In genomic region chr5:136961983-136962461, GRCm38 (mm10) we compare ENCODE assay signal across 8 mouse cellular contexts. TPM values are rescaled to one million over a fixed set of nuclear protein-coding genes. Genes with fewer than 3 reads are reported as not detected.
DNase-seq lines count a peak whose midpoint lies in the region; ATAC-seq lines count a peak whose summit lies in the region.

No protein-coding gene starts in this region.

- peak overlapping the region; percentile 85 for H3K4me3 ChIP-seq in hindbrain, embryonic 15.5 days

- peaks cover 20% of the 10 kb centered on the region for H3K4me1 ChIP-seq in hindbrain, embryonic 15.5 days (replicated peaks)

- no peaks in the 10 kb centered on the region for H3K27me3 ChIP-seq in hindbrain, embryonic 15.5 days

- peak; percentile 94 for DNase-seq in R1 (ENCODE audit: low read depth, low spot score)
- peak; percentile 93 to 94 for DNase-seq in cerebellum, postnatal 25 days
- DNase-seq in frontal cortex, postnatal 36 days (ENCODE audit: low spot score in 2 of 2), result peak; percentile 94 to 95
- peak; percentile 84 for DNase-seq in left cerebral cortex, adult 11 months (ENCODE audit: low spot score)
- DNase-seq in lung, postnatal 4 days, result peak; percentile 91 to 92
- peak; percentile 77 for DNase-seq in retina, postnatal 7 days (ENCODE audit: low read depth, low spot score)
- DNase-seq in urinary bladder, adult 2 months (ENCODE audit: low spot score), result peak; percentile 86

- H3K9ac ChIP-seq in hindbrain, embryonic 15.5 days, result peak overlapping the region; percentile 89

- no peaks in the 10 kb centered on the region for H3K9me3 ChIP-seq in hindbrain, embryonic 15.5 days

- H3K4me2 ChIP-seq in hindbrain, embryonic 15.5 days, result peak overlapping the region; percentile 84

- peak overlapping the region; percentile 97 for H3K27ac ChIP-seq in hindbrain, embryonic 15.5 days (replicated peaks)

- H3K36me3 ChIP-seq in hindbrain, embryonic 15.5 days, result peaks cover 20% of the 10 kb centered on the region

- peak; percentile 94 for ATAC-seq in hindbrain, embryonic 15.5 days (ENCODE audit: low FRiP score, low read depth)

- 0% methylated on average over 20 of the region's 20 CpGs for WGBS in hindbrain, embryonic 15.5 days

RNA-seq across cellular contexts. Expression of gene Cldn15, which starts 4.4 kb away (rescaled TPM):
- 0.19 and 0.38 TPM in 2 replicates for polyA plus RNA-seq in hindbrain, embryonic 15.5 days (2015; fragmentation: Nextera tagmentation; extraction: Ambion mirVana)
- 6.5 and 10.6 TPM in 2 replicates for polyA plus RNA-seq in urinary bladder, adult 2 months (2012; rRNA removed)

RNA-seq across cellular contexts. Expression of gene Fis1, which starts 8.9 kb away (rescaled TPM):
- polyA plus RNA-seq in hindbrain, embryonic 15.5 days (2015; fragmentation: Nextera tagmentation; extraction: Ambion mirVana), result 360 and 375 TPM in 2 replicates
- 190 and 203 TPM in 2 replicates for polyA plus RNA-seq in urinary bladder, adult 2 months (2012; rRNA removed)

RNA-seq across cellular contexts. Expression of gene Plod3, which starts 24.8 kb away (rescaled TPM):
- 37.7 and 39.1 TPM in 2 replicates for polyA plus RNA-seq in hindbrain, embryonic 15.5 days (2015; fragmentation: Nextera tagmentation; extraction: Ambion mirVana)
- 45.8 and 50.9 TPM in 2 replicates for polyA plus RNA-seq in urinary bladder, adult 2 months (2012; rRNA removed)

RNA-seq across cellular contexts. Expression of gene Znhit1, which starts 25.8 kb away (rescaled TPM):
- 134 and 145 TPM in 2 replicates for polyA plus RNA-seq in hindbrain, embryonic 15.5 days (2015; fragmentation: Nextera tagmentation; extraction: Ambion mirVana)
- 62.3 and 66.6 TPM in 2 replicates for polyA plus RNA-seq in urinary bladder, adult 2 months (2012; rRNA removed)

RNA-seq across cellular contexts. Expression of gene Ift22, which starts 54.1 kb away (rescaled TPM):
- 129 and 131 TPM in 2 replicates for polyA plus RNA-seq in hindbrain, embryonic 15.5 days (2015; fragmentation: Nextera tagmentation; extraction: Ambion mirVana)
- 22.5 and 22.6 TPM in 2 replicates for polyA plus RNA-seq in urinary bladder, adult 2 months (2012; rRNA removed)

Comparison
In these comparisons a context has a peak if more than half of its experiments do, and no peak if none do; other contexts are left out.
1. Peak in every context shown above with its lines: DNase-seq, ATAC-seq, H3K4me3 ChIP-seq and H3K27ac ChIP-seq.